Mouse (Mus musculus): Measurements from ENCODE around the gene Colq. TPM values are rescaled to one million over a fixed set of nuclear protein-coding genes. Genes with fewer than 3 reads are reported as not detected.

The Colq gene
- polyA plus RNA-seq, 1 experiment, result 108 TPM

DNA sequence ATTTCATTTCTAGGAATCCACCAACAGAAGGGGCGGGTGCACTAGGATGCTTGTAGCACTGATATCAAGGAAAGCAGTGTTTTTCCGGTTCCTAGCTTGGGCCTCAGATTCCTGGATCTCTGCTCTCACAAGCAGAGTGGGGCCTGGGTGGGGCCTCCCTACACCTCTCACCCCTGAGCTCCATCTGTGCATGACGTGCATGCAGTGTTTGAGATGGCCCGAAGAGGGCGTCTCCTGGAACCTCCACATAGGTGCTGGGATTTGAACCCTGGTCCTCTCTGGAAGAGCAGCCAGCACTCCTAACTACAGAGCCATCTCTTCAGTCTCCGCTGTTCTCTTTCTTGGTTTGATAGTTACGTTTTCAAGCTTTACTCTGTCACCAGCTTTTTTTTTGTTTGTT, 36.1 kb downstream of the Colq start:
- H3K27ac ChIP-seq (ENCODE audit: control insufficient read depth, insufficient read depth, low read depth, low read length), result no peak overlapping the region

DNA sequence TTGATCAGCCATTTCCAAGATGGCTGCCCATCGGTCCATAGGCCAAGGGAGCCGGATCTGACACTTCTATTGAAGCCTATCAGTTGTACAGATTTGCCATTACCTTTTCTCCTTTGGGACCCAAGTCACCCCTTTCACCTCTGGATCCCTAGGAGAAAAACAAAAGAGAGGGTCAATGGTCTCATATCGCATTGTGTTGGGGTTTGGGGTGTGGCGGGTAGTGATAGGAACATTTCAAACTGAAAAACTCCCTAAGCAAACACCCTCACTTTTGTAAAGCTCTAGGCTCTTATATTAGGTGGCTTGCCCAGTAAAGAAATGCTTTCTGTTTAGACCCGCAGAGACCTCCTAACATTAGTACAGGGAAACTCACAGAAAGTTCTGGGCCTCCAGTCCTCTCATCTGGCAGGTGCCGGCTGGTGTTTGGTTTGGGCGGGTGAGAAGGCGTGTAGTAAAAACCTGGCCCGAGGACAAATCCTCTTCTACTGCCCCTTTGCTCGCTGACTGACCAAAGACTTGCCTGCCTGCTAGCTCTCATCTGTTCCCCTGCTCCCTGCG, 47.2 kb downstream of the Colq start:
- no peak for TF ChIP-seq CTCF (IDR thresholded peaks at IDR 0.05; ENCODE audit: control insufficient read depth, insufficient read depth, insufficient replicate concordance, low read depth, low read length)
- TF ChIP-seq POLR2A (IDR thresholded peaks at IDR 0.05; ENCODE audit: control insufficient read depth, low read depth, low read length), result no peak
- no peak overlapping the region for H3K4me3 ChIP-seq (ENCODE audit: control insufficient read depth, low read depth, low read length)
- no peak overlapping the region for H3K27ac ChIP-seq (ENCODE audit: control insufficient read depth, insufficient read depth, low read depth, low read length)
- H3K27me3 ChIP-seq (ENCODE audit: control insufficient read depth, insufficient read depth, low read length), result no peaks in the 10 kb centered on the region
- H3K4me1 ChIP-seq (ENCODE audit: control insufficient read depth, insufficient read depth, low read length), result no peaks in the 10 kb centered on the region
- H3K36me3 ChIP-seq (ENCODE audit: control insufficient read depth, insufficient read depth, low read length), result no peaks in the 10 kb centered on the region

More for the DNA sequence above, 36.1 kb downstream of the Colq start:
- Histone ChIP-seq H3K36me3 (ENCODE audit: control insufficient read depth, insufficient read depth, low read length) (no peaks in the 10 kb centered on the region), H3K27me3 (ENCODE audit: control insufficient read depth, insufficient read depth, low read length) (no peaks in the 10 kb centered on the region), H3K4me1 (ENCODE audit: control insufficient read depth, insufficient read depth, low read length) (no peaks in the 10 kb centered on the region; the same call in 1 of the 2 replicates), H3K4me3 (ENCODE audit: control insufficient read depth, low read depth, low read length) (no peak overlapping the region)
- TF ChIP-seq POLR2A (IDR thresholded peaks at IDR 0.05; ENCODE audit: control insufficient read depth, low read depth, low read length) (no peak), CTCF (IDR thresholded peaks at IDR 0.05; ENCODE audit: control insufficient read depth, insufficient read depth, insufficient replicate concordance, low read depth, low read length) (no peak)

DNA sequence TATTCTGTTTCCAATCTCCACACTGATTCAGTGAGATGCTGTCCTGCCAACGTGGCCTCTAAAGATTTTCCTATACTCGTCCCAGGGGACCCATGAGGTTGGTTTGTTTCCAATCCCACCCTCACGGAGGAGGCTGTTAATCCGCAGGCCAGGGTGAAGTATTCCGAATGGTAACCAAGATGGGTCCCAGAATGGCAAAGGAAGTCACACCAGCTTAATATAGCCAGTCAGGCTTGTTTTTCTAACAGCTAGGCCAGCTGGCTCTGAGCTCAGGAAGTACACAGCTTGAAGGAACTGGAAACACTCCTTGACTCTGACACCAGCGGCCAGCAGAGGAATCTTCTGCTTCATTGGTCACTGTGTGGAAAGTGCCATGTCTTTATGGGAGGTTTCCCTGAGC, 53.8 kb downstream of the Colq start:
- Histone ChIP-seq H3K4me1 (ENCODE audit: control insufficient read depth, insufficient read depth, low read length) (no peaks in the 10 kb centered on the region; the same call in 1 of the 2 replicates), H3K4me3 (ENCODE audit: control insufficient read depth, low read depth, low read length) (no peak overlapping the region), H3K27me3 (ENCODE audit: control insufficient read depth, insufficient read depth, low read length) (no peaks in the 10 kb centered on the region), H3K27ac (ENCODE audit: control insufficient read depth, insufficient read depth, low read depth, low read length) (no peak overlapping the region), H3K36me3 (ENCODE audit: control insufficient read depth, insufficient read depth, low read length) (no peaks in the 10 kb centered on the region)
- TF ChIP-seq POLR2A (IDR thresholded peaks at IDR 0.05; ENCODE audit: control insufficient read depth, low read depth, low read length) (no peak), CTCF (IDR thresholded peaks at IDR 0.05; ENCODE audit: control insufficient read depth, insufficient read depth, insufficient replicate concordance, low read depth, low read length) (no peak)

DNA sequence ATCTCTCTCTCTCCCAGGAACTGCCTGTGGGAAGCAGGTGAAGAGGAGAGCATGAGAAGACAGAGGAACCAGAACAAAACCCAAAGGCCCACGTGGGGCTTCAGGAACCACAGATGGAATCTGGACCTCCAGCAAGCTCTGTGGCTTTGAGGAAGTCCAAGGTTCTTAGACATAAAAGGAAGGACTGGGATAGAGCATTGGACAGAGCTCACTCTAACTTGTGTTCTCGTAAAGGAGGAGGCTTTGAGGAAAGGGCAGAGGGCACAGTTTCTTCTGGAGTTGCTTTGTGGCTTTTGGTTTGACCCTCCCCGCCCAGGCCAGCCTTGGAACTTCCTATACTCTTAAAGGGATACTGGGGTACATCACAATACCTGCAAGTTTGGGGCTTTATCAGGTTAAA, 58.5 kb downstream of the Colq start:
- H3K27ac ChIP-seq (ENCODE audit: control insufficient read depth, insufficient read depth, low read depth, low read length), result no peak overlapping the region

DNA sequence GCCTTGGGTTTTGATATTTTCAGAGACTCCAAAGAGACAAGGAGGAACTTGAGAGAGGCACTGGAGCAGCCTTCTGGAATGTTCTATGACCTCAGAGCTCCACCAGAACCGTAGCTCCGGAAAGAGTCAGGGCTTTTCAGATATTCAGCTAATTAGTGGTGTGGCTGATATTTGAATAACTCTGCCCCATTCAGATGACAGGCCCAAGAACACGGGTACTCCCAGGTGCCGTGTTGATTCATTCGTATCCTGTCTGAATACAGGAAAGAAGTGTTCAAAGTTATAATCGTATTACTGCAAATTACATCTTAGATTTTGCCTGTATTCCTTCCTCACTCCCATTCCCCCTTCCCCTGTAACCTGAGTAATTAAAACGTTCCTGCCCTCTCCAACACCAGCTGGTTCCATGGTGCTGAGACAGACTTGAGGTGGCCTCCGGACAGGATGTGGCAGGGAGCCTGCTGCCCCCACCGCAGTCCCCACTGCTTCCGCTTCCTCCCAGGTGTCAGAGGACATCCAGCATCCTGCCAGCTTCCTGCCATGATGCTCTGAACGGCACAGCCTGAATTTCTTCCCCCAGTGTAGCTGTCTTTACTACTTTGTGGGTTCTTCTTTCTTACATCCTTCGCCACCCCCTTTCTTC, 59.5 kb downstream of the Colq start:
- H3K4me3 ChIP-seq (ENCODE audit: control insufficient read depth, low read depth, low read length), result no peak overlapping the region
- H3K4me1 ChIP-seq (ENCODE audit: control insufficient read depth, insufficient read depth, low read length), result no peaks in the 10 kb centered on the region; the same call in 1 of the 2 replicates
- H3K36me3 ChIP-seq (ENCODE audit: control insufficient read depth, insufficient read depth, low read length), result no peaks in the 10 kb centered on the region
- H3K27me3 ChIP-seq (ENCODE audit: control insufficient read depth, insufficient read depth, low read length), result no peaks in the 10 kb centered on the region
- no peak overlapping the region for H3K27ac ChIP-seq (ENCODE audit: control insufficient read depth, insufficient read depth, low read depth, low read length)
- TF ChIP-seq POLR2A (IDR thresholded peaks at IDR 0.05; ENCODE audit: control insufficient read depth, low read depth, low read length) (no peak), CTCF (IDR thresholded peaks at IDR 0.05; ENCODE audit: control insufficient read depth, insufficient read depth, insufficient replicate concordance, low read depth, low read length) (no peak)

More for the DNA sequence above, 58.5 kb downstream of the Colq start:
- Histone ChIP-seq H3K36me3 (ENCODE audit: control insufficient read depth, insufficient read depth, low read length) (no peaks in the 10 kb centered on the region), H3K27me3 (ENCODE audit: control insufficient read depth, insufficient read depth, low read length) (no peaks in the 10 kb centered on the region), H3K4me1 (ENCODE audit: control insufficient read depth, insufficient read depth, low read length) (no peaks in the 10 kb centered on the region; the same call in 1 of the 2 replicates), H3K4me3 (ENCODE audit: control insufficient read depth, low read depth, low read length) (no peak overlapping the region)
- TF ChIP-seq CTCF (IDR thresholded peaks at IDR 0.05; ENCODE audit: control insufficient read depth, insufficient read depth, insufficient replicate concordance, low read depth, low read length) (no peak), POLR2A (IDR thresholded peaks at IDR 0.05; ENCODE audit: control insufficient read depth, low read depth, low read length) (no peak)

DNA sequence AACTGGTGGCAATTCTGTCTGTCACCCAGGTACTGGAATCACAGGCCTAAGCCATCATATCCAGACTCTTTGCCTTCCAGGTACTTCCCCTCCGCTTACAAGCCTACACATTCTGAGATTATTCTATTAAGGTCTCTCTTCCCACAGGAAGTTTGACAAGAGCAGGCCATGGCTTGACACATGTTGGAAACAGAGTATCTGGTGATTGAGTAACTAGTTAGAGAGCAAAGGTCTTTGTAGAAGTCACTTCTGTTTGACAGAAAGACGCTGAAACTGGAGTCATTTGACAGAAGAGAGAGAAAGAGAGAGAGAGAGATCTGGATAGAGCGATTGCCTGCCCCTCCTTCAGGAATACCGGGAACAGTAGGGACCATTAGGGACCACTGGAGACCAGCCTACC, 60.3 kb downstream of the Colq start:
- no peaks in the 10 kb centered on the region; the same call in 1 of the 2 replicates for H3K4me1 ChIP-seq (ENCODE audit: control insufficient read depth, insufficient read depth, low read length)
- H3K27ac ChIP-seq (ENCODE audit: control insufficient read depth, insufficient read depth, low read depth, low read length), result no peak overlapping the region
- H3K27me3 ChIP-seq (ENCODE audit: control insufficient read depth, insufficient read depth, low read length), result no peaks in the 10 kb centered on the region
- TF ChIP-seq CTCF (IDR thresholded peaks at IDR 0.05; ENCODE audit: control insufficient read depth, insufficient read depth, insufficient replicate concordance, low read depth, low read length) (no peak), POLR2A (IDR thresholded peaks at IDR 0.05; ENCODE audit: control insufficient read depth, low read depth, low read length) (no peak)
- H3K4me3 ChIP-seq (ENCODE audit: control insufficient read depth, low read depth, low read length), result no peak overlapping the region
- H3K36me3 ChIP-seq (ENCODE audit: control insufficient read depth, insufficient read depth, low read length), result no peaks in the 10 kb centered on the region

DNA sequence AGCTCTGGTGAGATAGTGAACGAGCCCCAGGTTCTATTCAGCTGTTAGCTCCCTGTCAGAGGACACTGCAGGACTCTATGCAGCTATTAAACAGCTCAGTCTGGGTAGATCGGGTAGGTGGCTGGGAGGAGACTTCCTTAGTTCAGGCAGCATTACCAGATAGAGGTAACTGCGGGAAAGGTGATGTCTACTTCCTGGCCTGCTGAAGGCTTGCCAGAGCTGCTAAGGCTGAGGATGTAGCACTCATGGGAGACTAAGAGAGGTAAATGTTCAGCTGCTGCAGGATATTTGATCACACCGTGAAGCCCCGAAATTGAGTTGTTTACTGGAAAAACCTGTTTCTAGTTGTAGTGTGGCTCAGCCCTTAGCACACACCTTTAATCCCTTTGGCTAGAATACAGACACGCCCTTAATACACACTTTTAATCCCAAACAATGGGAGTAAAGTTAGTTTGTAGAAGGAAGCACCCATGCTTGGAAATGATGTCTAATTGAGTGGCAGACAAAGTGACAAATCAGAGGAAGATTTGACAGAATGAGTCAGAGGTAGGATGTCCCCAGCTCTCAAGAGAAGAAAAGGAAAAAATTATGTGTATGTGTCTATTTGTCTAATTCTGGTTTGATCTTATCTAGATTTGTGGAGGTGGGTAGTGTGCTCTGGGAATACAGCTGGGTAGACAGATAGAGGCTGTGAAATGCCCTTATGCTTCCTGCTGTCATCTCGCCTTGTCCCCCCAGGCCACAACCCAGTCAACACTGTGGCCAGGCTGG, 65.9 kb downstream of the Colq start:
- H3K4me3 ChIP-seq (ENCODE audit: control insufficient read depth, low read depth, low read length), result no peak overlapping the region
- H3K27me3 ChIP-seq (ENCODE audit: control insufficient read depth, insufficient read depth, low read length), result no peaks in the 10 kb centered on the region
- no peak overlapping the region for H3K27ac ChIP-seq (ENCODE audit: control insufficient read depth, insufficient read depth, low read depth, low read length)
- TF ChIP-seq CTCF (IDR thresholded peaks at IDR 0.05; ENCODE audit: control insufficient read depth, insufficient read depth, insufficient replicate concordance, low read depth, low read length), result no peak
- no peak for TF ChIP-seq POLR2A (IDR thresholded peaks at IDR 0.05; ENCODE audit: control insufficient read depth, low read depth, low read length)
- no peaks in the 10 kb centered on the region for H3K36me3 ChIP-seq (ENCODE audit: control insufficient read depth, insufficient read depth, low read length)
- H3K4me1 ChIP-seq (ENCODE audit: control insufficient read depth, insufficient read depth, low read length), result no peaks in the 10 kb centered on the region

Measured in testis, adult 2 months (tissue).